Mouse (Mus musculus): Measurements from ENCODE around the gene Pom121l12. TPM values are rescaled to one million over a fixed set of nuclear protein-coding genes. Genes with fewer than 3 reads are reported as not detected.

The Pom121l12 gene
- not detected in 2 replicates for polyA plus RNA-seq (2015; fragmentation: Nextera tagmentation; extraction: Ambion mirVana)

GRCm38 (mm10) chr11:14598976-14599375 is at the start of gene Pom121l12:
Pom121l12 (plus strand) TSS chr11:14599276.

Measured in spleen, postnatal 0 days (tissue).